Mouse (Mus musculus) liver, postnatal 0 days (tissue): ENCODE results near the gene Efna5. TPM values are rescaled to one million over a fixed set of nuclear protein-coding genes. Genes with fewer than 3 reads are reported as not detected.

Source experiments
- ATAC-seq: fragments of 200-750 bp; cut with Nextera tagmentation; 2 replicates; pipeline ENCODE4 v1.8.0; 2017; ENCODE audit warnings: mild to moderate bottlenecking, moderate library complexity
- DNase-seq: peaks from one replicate; pipeline ENCODE4 v3.0.0-alpha.2; 2016
- H3K27ac ChIP-seq: fragments of 300-500 bp; sonication (generic); 2 replicates; pipeline ENCODE4 v1.5.1; 2014; ENCODE audit warnings: antibody characterized with exemption, moderate library complexity, mild to moderate bottlenecking, low read depth
- H3K27me3 ChIP-seq: fragments of 300-500 bp; sonication (generic); 2 replicates; pipeline ENCODE4 v1.6.1; 2014; ENCODE audit warnings: low read length, control low read depth, mixed read lengths; ENCODE audit not compliant: insufficient read depth
- H3K36me3 ChIP-seq: fragments of 300-500 bp; sonication (generic); replicated peaks from 2 replicates; pipeline ENCODE4 v1.6.1; 2014; ENCODE audit warnings: mild to moderate bottlenecking, control low read depth, low read length, moderate library complexity, mixed read lengths; ENCODE audit not compliant: insufficient read depth
- H3K4me1 ChIP-seq: fragments of 300-500 bp; sonication (generic); 2 replicates; pipeline ENCODE4 v1.6.1; 2014; ENCODE audit warnings: antibody characterized with exemption, mild to moderate bottlenecking, control low read depth; ENCODE audit not compliant: insufficient read depth
- H3K4me2 ChIP-seq: fragments of 300-500 bp; sonication (generic); 2 replicates; pipeline ENCODE4 v1.6.1; 2014; ENCODE audit warnings: low read depth, mild to moderate bottlenecking, low read length, moderate library complexity, mixed read lengths
- H3K4me3 ChIP-seq: fragments of 300-500 bp; sonication (generic); 2 replicates; pipeline ENCODE4 v1.5.1; 2014; ENCODE audit warnings: low read depth, low read length
- H3K9ac ChIP-seq: fragments of 300-500 bp; sonication (generic); replicated peaks from 2 replicates; pipeline ENCODE4 v1.6.1; 2014; ENCODE audit warnings: mild to moderate bottlenecking, moderate library complexity
- H3K9me3 ChIP-seq: fragments of 300-500 bp; sonication (generic); 2 replicates; pipeline ENCODE4 v1.6.1; 2016; ENCODE audit warnings: mild to moderate bottlenecking, control low read depth, low read length, mixed read lengths
- CTCF ChIP-seq: sonication (generic); IDR thresholded peaks from 2 replicates; pipeline ENCODE4 v1.5.1; 2016; ENCODE audit warnings: antibody characterized with exemption, low read depth
- EP300 ChIP-seq: IDR thresholded peaks from 2 replicates; pipeline ENCODE4 v1.6.1; 2016; ENCODE audit warnings: antibody characterized with exemption, low read depth, mild to moderate bottlenecking
- WGBS: fragments of 180-500 bp; shearing (Covaris S2); extraction: QIAGEN DNeasy Blood & Tissue Kit; methylation state at CpG from one replicate; pipeline ENCODE4 v1.1.7; 2014; ENCODE audit not compliant: insufficient replicate concordance; 5-methylcytosine and 5-hydroxymethylcytosine counted together
- polyA plus RNA-seq: library from polyadenylated mRNA; unstranded; fragments of >200 nt; fragmentation: Nextera tagmentation; extraction: Ambion mirVana; gene quantifications from 2 replicates; pipeline ENCODE4 v1.2.1, GENCODE M21; 2015

Efna5 gene
- polyA plus RNA-seq, 1 experiment from 2014 or later, result 3.0 TPM

DNA sequence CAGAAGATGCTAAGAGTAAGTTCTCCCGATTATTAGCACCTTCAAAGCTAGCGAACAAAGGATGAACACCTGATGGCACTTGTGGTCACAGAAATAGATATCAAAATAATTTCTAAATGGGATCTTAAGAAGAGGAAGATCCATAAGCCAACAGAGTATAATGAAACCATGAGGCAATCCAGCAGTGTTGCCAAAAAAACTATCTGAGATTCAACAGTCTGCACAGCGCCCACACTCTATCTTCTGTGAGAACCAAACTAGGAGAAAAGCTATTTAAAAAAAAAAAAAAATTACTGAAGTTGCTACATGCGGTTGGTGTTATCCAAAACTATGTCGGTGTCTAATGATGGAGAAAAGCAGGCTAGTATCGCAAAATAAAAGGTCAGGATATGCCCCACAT, 31.4 kb downstream of the Efna5 start:
- no peaks in the 10 kb centered on the region for H3K36me3 ChIP-seq
- 69% methylated on average over 6 of the region's 6 CpGs for WGBS

DNA sequence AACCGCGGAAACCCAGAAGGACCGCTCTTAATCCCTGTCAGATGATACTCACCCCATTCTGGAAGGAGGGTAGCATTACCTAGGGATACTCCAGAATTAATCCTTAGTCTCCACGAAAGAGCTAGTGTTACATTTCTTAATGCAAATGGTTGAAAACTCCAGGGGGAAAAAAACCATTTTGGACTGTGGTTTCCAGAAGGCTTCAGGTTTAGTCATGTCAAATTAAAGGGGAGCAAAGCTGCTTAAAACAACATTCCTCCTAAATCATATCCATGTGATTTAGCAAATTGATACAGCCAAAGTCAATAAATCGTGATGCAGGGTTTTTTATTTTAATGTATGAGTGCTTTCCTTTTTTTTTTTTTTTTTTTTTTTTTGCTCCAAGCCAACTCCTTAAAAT, 35.5 kb downstream of the Efna5 start:
- Histone ChIP-seq H3K9me3 (no peaks in the 10 kb centered on the region), H3K4me1 (no peaks in the 10 kb centered on the region), H3K27ac (no peak overlapping the region), H3K9ac (no peak overlapping the region), H3K4me3 (no peak overlapping the region), H3K36me3 (no peaks in the 10 kb centered on the region), H3K27me3 (no peaks in the 10 kb centered on the region), H3K4me2 (no peak overlapping the region)
- ATAC-seq (no peak), DNase-seq (no peak)
- TF ChIP-seq EP300 (no peak), CTCF (no peak)
- 63% methylated on average over 5 of the region's 5 CpGs for WGBS

More for the DNA sequence above, 31.4 kb downstream of the Efna5 start:
- no peak overlapping the region for H3K4me3 ChIP-seq
- no peaks in the 10 kb centered on the region for H3K4me1 ChIP-seq
- no peak overlapping the region for H3K27ac ChIP-seq
- TF ChIP-seq CTCF, result no peak
- TF ChIP-seq EP300, result no peak
- ATAC-seq, result no peak
- H3K9ac ChIP-seq, result no peak overlapping the region
- H3K27me3 ChIP-seq, result no peaks in the 10 kb centered on the region
- no peak for DNase-seq
- H3K4me2 ChIP-seq, result no peak overlapping the region
- H3K9me3 ChIP-seq, result no peaks in the 10 kb centered on the region

- no peak overlapping the region for H3K4me2 ChIP-seq
- no peak for DNase-seq
- no peak overlapping the region for H3K9ac ChIP-seq
- no peaks in the 10 kb centered on the region for H3K36me3 ChIP-seq
- H3K27ac ChIP-seq, result no peak overlapping the region
- no peaks in the 10 kb centered on the region for H3K4me1 ChIP-seq
- 28% methylated on average over 5 of the region's 5 CpGs for WGBS
- H3K9me3 ChIP-seq, result no peaks in the 10 kb centered on the region
- H3K4me3 ChIP-seq, result no peak overlapping the region
- ATAC-seq, result no peak
- TF ChIP-seq EP300, result no peak
- peak; percentile 16; the same call in 1 of the 2 replicates for TF ChIP-seq CTCF
- H3K27me3 ChIP-seq, result no peaks in the 10 kb centered on the region
Measured at GRCm38 (mm10) chr17:62844329-62844728, 36.8 kb downstream of the Efna5 start.

- Histone ChIP-seq H3K4me2 (no peak overlapping the region), H3K27me3 (no peaks in the 10 kb centered on the region), H3K4me1 (no peaks in the 10 kb centered on the region), H3K4me3 (no peak overlapping the region), H3K27ac (no peak overlapping the region), H3K36me3 (no peaks in the 10 kb centered on the region), H3K9me3 (peaks cover 2% of the 10 kb centered on the region; the same call in 1 of the 2 replicates), H3K9ac (no peak overlapping the region)
- WGBS, result 71% methylated on average over 7 of the region's 7 CpGs
- no peak for DNase-seq
- no peak for ATAC-seq
- TF ChIP-seq EP300 (no peak), CTCF (no peak)
Measured at GRCm38 (mm10) chr17:62837336-62837735, 43.8 kb downstream of the Efna5 start.

DNA sequence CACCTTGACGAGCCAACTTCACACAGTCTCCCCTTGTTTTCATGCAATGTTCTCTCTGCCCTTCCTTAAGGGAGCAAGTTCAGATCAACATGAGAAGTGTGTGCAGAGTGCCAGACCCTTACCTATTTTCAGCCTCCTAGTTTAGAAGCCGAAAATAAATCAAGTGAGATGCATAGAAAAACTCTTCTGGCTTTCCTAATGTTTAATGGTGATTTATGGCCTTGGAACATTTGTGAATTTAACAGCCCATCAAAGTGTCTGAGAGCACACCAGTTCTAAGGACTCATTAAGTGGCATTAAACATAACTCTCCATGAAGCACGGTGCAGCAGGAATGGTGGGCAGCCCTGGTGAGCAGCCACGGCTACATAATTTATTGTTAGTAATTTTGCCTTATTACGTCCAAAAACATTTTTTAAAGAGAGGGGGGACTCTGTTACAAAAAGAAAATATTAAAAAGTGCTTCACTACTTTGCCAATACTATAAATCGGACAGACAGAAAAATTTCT, 44.5 kb downstream of the Efna5 start:
- 79% methylated on average over 6 of the region's 6 CpGs for WGBS
- H3K4me3 ChIP-seq, result no peak overlapping the region

DNA sequence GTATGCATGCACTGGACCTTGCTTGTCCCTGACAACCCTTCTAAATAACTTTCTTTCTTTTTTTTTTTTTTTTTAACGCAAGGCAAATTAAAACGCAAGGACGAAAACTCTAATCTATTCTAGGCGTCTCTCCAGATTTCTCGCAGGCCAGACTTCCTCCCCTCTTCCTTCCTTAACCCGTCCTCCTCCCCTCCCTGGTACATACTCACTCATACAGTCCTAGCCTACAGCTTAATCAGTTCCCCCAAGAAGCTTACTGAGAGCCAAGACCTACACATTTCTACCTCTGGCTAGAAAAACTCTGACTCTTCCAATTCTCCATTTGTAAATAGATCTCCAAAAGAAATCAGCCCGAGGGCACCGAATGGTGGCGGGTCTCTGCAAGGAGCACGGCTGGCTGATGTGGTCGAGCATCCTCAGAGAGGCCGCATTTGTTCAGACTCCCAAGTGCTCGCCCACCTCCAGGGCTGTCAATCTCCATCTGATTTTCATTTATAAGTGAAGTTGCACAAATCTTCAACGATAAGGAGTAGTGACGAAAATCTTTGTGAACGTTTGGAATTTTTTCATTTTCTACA, 48.5 kb downstream of the Efna5 start:
- no peak overlapping the region for H3K4me3 ChIP-seq
- no peaks in the 10 kb centered on the region for H3K27me3 ChIP-seq
- no peak for DNase-seq
- no peak overlapping the region for H3K27ac ChIP-seq
- no peaks in the 10 kb centered on the region for H3K4me1 ChIP-seq
- H3K36me3 ChIP-seq, result no peaks in the 10 kb centered on the region
- H3K9ac ChIP-seq, result no peak overlapping the region
- TF ChIP-seq CTCF (no peak), EP300 (no peak)
- 56% methylated on average over 16 of the region's 16 CpGs for WGBS
- H3K9me3 ChIP-seq, result no peaks in the 10 kb centered on the region
- no peak for ATAC-seq
- H3K4me2 ChIP-seq, result no peak overlapping the region

More for the DNA sequence above, 44.5 kb downstream of the Efna5 start:
- Histone ChIP-seq H3K27me3 (no peaks in the 10 kb centered on the region), H3K9ac (no peak overlapping the region), H3K27ac (no peak overlapping the region), H3K9me3 (peaks cover 2% of the 10 kb centered on the region; the same call in 1 of the 2 replicates), H3K36me3 (no peaks in the 10 kb centered on the region), H3K4me1 (no peaks in the 10 kb centered on the region), H3K4me2 (no peak overlapping the region)
- DNase-seq, result no peak
- no peak for ATAC-seq
- TF ChIP-seq CTCF, result no peak
- TF ChIP-seq EP300, result no peak

DNA sequence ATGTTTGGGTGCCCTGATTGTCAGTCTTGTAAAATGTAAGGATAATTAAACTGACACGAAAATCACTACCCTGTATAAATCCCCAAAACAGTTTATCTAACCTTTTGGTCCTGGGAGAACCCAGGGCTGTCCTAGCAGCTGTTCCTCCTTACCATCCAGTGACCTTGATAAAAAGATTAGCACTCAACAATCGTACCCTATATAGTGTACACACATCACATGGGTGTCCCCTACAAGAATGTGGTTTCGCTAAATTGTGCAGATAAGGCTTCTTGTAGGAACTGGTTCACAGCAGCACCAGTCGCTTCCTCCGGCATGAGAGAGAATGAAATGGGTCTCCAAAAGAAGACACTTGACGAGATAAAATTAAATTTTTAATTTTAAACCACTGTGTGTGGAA, 53.6 kb downstream of the Efna5 start:
- 51% methylated on average over 6 of the region's 6 CpGs for WGBS
- TF ChIP-seq EP300, result no peak
- TF ChIP-seq CTCF, result no peak
- H3K27ac ChIP-seq, result no peak overlapping the region

More for the DNA sequence above, 53.6 kb downstream of the Efna5 start:
- Histone ChIP-seq H3K4me3 (no peak overlapping the region), H3K27me3 (no peaks in the 10 kb centered on the region), H3K9me3 (no peaks in the 10 kb centered on the region), H3K4me1 (no peaks in the 10 kb centered on the region), H3K36me3 (no peaks in the 10 kb centered on the region), H3K4me2 (no peak overlapping the region), H3K9ac (no peak overlapping the region)
- no peak for DNase-seq
- no peak for ATAC-seq
